Mouse (Mus musculus) macrophage (primary cell): ENCODE data around the gene Ncam2. TPM values are rescaled to one million over a fixed set of nuclear protein-coding genes. Genes with fewer than 3 reads are reported as not detected.

Experiments used
- H3K27ac ChIP-seq: fragments of 350-480 bp; formaldehyde crosslinking; 2 replicates; pipeline ENCODE4 v1.9.0; 2021
- H3K36me3 ChIP-seq: fragments of 350-480 bp; formaldehyde crosslinking; 2 replicates; pipeline ENCODE4 v1.9.0; 2021; ENCODE audit errors: inconsistent target
- H3K4me3 ChIP-seq: fragments of 350-480 bp; formaldehyde crosslinking; 2 replicates; pipeline ENCODE4 v1.9.0; 2021; ENCODE audit errors: inconsistent target
- H3K79me2 ChIP-seq: fragments of 350-480 bp; formaldehyde crosslinking; 2 replicates; pipeline ENCODE4 v1.9.0; 2021; ENCODE audit errors: inconsistent target
- WGBS: methylation state at CpG from one replicate; pipeline ENCODE4 v1.1.7; 2026; ENCODE audit warnings: inconsistent platforms; ENCODE audit not compliant: missing documents; 5-methylcytosine and 5-hydroxymethylcytosine counted together
- polyA plus RNA-seq: library from polyadenylated mRNA; stranded (reverse); fragments of 250-400 nt; gene quantifications from 3 replicates; pipeline ENCODE4 v1.2.4, GENCODE M21; 2018; ENCODE audit warnings: inconsistent platforms

Gene Ncam2
- polyA plus RNA-seq, 1 experiment from 2014 or later: 0.07 TPM

DNA sequence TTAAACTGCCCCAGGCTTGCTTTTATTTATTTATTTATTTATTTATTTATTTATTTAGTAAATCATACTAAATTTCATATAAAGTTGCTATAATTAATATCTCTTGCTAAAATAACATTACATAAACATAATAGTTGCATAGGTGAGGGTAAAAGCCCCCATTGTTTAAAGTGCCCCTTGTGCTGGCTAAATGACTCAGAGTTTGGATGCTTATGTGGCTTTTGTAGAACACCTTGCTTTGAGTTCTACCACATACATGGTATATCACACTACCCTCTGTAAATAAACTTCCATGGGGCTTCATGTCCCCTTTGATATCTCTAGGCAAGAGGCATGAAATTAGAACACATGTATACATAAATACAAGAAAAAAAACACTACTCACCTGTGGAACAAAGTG, 23.8 kb downstream of the Ncam2 start:
- H3K36me3 ChIP-seq: no peaks in the 10 kb centered on the region
- no peaks in the 10 kb centered on the region for H3K79me2 ChIP-seq
- no peak overlapping the region for H3K4me3 ChIP-seq
- H3K27ac ChIP-seq: no peak overlapping the region

DNA sequence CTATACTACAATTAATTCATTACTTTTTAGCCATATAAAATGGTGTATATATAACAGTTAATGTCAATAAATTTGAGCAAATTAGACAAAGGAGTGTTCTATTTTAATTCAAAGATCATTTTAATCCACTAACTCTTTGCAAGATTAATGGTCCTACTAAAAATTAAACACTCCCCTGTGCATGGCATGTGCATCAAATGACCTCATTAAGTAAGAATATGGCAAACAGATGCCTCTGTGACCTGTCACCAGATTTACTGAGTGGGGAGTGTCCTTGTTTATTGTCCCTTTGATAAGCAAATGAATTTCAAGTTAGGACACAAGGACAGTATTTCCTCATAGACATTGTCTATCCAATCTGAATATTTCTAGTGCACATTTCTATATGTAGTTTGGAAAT, 54.4 kb downstream of the Ncam2 start:
- Histone ChIP-seq H3K79me2 (no peaks in the 10 kb centered on the region), H3K4me3 (no peak overlapping the region), H3K27ac (no peak overlapping the region), H3K36me3 (no peaks in the 10 kb centered on the region)

DNA sequence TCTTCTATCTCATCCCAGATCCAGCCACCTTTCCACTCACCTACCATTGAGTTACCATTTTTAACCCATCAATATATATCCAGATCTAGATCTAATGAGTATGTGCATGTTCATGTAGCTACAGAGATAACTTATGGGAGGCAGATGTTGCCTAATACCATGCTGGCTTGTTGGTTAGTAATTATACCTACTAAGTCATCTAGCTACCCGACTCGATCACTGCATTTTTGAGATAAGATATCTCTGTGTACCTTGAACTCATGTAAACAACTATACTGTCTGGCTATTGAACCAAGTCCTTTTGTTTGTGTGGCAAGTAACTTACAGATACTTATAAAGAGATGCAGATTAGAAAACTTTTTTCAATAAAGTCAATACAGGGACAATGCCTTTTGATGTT, 59.9 kb downstream of the Ncam2 start:
- WGBS: 100% methylated on average over 2 of the region's 2 CpGs
- H3K36me3 ChIP-seq: no peaks in the 10 kb centered on the region
- no peak overlapping the region for H3K4me3 ChIP-seq
- H3K27ac ChIP-seq: no peak overlapping the region
- H3K79me2 ChIP-seq: no peaks in the 10 kb centered on the region

DNA sequence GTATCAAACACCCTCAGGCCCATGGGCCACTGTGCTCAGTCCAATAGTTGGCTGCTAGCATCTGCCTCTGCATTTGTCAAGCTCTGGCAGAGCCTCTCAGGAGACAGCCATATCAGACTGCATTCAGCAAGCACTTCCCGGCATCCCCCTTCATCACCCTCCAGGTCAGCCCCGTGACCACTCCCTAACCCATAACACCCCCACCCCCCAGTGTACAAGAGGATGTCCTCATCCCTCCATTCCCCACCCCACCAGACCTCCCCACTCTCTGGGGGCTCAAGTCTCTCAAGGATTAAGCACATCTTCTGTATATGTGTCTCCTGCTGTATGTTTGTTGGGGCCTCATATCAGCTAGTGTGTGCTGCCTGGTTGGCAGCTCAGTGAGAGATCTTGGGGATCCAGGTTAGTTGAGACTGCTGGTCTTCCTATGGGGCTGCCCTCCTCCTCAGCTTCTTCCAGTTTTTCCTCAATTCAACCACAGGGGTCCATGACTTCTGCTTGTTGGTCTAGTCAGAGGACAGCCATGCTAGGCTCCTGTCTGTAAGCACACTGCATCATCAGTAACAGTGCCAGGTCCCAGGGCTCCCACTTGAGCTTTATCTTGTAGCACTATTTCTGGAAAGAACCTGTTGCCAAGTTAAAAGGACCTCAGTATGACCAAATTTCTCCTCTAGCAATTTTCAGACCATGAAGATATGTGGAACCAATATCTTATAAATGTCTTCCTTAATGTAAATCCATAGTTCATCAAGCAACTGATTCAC, 73.3 kb downstream of the Ncam2 start:
- 96% methylated on average over 2 of the region's 2 CpGs for WGBS
- no peaks in the 10 kb centered on the region for H3K36me3 ChIP-seq
- H3K4me3 ChIP-seq: no peak overlapping the region
- no peak overlapping the region for H3K27ac ChIP-seq
- H3K79me2 ChIP-seq: no peaks in the 10 kb centered on the region

DNA sequence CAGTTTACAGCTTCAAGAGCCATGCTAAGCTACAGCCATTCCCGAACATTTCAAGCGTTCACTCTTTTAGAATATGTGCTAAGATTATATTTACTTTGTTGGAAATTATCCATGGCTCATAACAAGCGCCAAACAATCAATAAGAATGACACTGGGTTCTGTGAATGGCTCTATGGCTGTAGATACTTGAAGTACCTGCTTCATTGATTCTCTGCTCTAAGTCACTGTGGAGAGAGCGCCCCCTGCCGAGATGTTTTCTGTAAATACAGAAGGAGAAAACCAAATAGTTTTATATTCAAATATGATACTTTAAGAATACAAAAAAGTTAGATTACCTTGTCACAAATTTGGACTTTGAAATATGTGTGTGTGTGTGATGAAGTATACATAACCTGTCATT, 83.7 kb downstream of the Ncam2 start:
- no peaks in the 10 kb centered on the region for H3K79me2 ChIP-seq
- no peak overlapping the region for H3K4me3 ChIP-seq
- H3K36me3 ChIP-seq: no peaks in the 10 kb centered on the region
- H3K27ac ChIP-seq: no peak overlapping the region
- WGBS: 55% methylated on average over 5 of the region's 5 CpGs

DNA sequence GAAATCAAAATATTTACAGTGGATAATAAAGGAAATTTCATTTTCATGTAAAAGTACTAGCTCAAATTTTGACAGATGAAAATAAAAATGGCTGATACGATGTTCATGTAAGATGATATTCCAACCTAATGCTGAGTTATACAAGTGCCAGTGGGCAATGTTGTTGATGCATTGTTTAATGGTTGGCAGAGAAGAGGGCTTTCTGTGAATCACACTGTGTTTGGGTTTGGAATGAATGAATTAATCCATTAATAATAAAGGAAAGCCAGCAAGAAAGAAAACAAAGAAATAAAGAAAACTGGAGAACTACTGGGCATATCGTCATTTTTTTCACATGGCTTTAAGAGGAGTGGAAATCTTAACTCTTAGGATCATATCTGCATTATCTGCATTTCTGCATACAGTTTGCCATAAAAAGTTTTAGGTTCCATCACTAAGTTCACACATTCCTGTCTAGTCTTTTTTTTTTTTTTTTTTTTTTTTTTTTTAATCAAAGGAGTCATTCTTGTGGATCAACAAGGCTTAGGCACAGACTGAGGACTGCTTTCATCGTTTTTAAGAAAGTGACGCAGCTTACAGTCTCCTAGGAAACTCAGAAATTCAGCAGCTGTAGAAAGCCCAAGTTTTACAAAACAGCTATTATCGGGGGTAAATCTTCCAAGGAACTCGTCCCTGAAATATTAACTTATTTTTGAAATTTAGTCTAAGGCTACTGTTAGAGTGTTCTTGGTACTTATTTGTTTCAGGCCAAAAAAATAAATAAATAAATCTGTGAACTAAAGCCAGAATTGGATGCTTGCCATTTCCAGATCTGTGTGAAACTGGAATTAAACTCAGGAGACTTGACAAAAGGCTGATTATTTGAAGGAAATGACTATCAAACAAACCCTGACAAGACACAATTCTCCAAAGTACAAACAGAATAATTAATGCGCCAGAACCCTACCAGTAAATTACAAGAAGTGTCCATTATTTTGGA, 84.7 kb downstream of the Ncam2 start:
- no peaks in the 10 kb centered on the region for H3K36me3 ChIP-seq
- WGBS: 89% methylated on average over 7 of the region's 7 CpGs
- H3K4me3 ChIP-seq: no peak overlapping the region
- no peak overlapping the region for H3K27ac ChIP-seq
- H3K79me2 ChIP-seq: no peaks in the 10 kb centered on the region

DNA sequence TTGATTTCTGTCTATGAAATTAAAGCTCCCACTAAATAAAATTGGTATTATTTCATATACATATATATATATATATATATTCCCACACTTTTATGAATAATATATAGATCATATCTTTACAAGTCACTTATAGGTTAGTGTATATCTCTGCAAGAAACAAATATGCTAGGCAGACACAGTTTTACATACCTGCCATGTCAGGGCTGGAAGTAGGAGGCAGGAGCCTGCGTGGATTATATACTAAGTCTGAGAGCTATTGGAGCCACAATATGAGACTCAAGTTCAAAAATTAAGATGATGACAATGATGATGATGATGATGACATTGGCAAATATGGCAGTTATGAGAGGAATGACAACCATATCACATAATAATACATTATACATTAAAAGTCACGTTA, 85.4 kb downstream of the Ncam2 start:
- no peak overlapping the region for H3K27ac ChIP-seq
- H3K36me3 ChIP-seq: no peaks in the 10 kb centered on the region
- 100% methylated on average over 2 of the region's 2 CpGs for WGBS
- no peak overlapping the region for H3K4me3 ChIP-seq
- H3K79me2 ChIP-seq: no peaks in the 10 kb centered on the region

DNA sequence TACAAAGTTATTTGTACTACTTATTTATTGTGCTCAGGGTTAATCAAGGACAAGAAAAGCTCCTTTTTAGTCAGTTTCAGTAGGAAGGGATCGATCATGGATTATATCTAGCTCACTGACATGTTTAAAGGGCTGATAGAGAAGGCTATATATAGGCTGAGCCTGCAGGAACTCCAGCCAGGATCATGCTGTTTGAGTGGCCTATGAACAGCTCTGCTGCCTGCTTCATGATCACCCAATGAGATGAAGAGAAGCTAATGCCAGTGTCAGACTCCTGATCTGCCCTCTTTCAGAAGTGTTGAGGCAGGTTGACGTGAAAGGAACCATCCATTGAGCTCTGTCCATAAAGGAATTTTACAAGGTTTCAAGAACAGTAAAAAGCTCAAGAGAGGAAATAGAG, 103.3 kb downstream of the Ncam2 start:
- Histone ChIP-seq H3K4me3 (no peak overlapping the region), H3K27ac (no peak overlapping the region)
- 76% methylated on average over 2 of the region's 2 CpGs for WGBS

DNA sequence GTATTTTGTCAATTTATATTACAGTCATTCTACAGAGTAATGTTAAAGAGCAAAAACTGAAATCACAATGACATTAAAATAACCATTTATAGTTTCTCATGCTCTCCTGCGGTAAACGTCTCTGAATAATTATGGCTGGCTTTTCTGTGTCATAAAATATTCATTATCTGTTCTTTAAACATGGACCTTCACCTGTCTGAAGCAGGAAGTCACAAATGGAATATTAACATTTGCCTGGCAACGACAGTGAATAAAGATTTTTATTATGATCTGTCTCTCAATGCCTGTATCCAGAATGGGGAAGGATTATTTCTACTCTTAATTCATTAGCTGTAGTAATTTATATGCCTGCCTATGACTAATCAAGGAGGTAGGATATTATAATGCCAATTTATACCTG, 108.7 kb downstream of the Ncam2 start:
- 84% methylated on average over 3 of the region's 3 CpGs for WGBS
- H3K79me2 ChIP-seq: no peaks in the 10 kb centered on the region
- no peaks in the 10 kb centered on the region for H3K36me3 ChIP-seq
- no peak overlapping the region for H3K27ac ChIP-seq
- H3K4me3 ChIP-seq: no peak overlapping the region

More for the DNA sequence above, 103.3 kb downstream of the Ncam2 start:
- Histone ChIP-seq H3K36me3 (no peaks in the 10 kb centered on the region), H3K79me2 (no peaks in the 10 kb centered on the region)

DNA sequence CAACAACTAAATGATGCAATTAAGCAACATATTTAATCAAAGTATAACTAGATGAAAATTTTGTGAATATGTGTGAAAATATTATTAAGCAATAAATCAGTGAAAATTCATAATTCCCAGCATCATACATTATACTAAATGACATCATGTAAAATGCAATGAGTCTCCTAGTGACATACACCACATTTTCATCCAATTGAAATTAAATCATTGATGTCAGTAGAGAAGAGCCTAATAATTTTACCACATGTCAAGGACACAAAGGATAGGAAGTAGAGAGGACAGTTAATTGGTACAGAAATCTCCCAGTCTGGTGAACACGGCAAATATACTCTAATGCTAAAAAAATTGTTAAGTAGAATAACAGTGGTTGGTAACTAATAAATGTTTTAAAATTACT, 118.5 kb downstream of the Ncam2 start:
- H3K27ac ChIP-seq: no peak overlapping the region
- H3K36me3 ChIP-seq: no peaks in the 10 kb centered on the region
- no peaks in the 10 kb centered on the region for H3K79me2 ChIP-seq
- H3K4me3 ChIP-seq: no peak overlapping the region
- 100% methylated on average over 1 of the region's 1 CpGs for WGBS

DNA sequence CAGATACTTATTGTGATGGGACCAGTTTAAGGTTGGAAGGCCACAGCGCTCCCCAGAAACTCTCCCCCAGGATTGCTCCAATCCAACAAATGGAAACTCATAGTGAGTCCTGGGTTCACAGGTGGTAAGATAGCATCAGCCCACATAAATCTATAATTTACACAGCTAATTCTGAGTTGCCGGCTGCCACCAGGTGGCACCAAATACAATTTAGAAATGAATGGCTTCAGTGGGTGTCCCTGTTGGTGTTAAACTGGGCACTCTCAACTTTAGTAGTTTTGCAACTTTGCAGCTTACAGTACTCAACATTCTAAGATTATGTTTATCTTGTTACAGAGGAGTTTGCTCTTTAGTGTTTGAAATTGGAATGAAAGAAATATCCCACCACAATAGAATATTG, 130.0 kb downstream of the Ncam2 start:
- Histone ChIP-seq H3K79me2 (no peaks in the 10 kb centered on the region), H3K36me3 (no peaks in the 10 kb centered on the region), H3K27ac (no peak overlapping the region), H3K4me3 (no peak overlapping the region)
- WGBS: 9% methylated on average over 2 of the region's 2 CpGs

DNA sequence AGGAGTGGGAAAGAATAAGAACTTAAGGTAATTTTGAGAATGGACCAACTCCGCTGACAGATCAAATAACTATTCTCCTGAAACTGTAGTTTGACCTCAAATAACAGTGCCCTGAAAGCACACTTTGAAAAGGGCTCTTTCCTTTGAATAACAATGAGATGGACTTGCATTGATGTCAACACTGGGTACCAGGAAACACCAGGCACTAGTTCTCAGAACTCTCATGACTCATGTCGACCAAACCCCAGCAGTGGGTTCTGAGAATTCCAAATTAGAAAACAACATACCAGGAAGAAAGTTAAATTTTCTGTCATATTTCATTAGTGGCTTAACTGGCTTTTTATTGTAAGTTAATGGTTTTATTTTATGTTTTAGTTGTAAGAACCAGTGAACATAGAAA, 165.4 kb downstream of the Ncam2 start:
- 43% methylated on average over 2 of the region's 2 CpGs for WGBS
- Histone ChIP-seq H3K4me3 (no peak overlapping the region), H3K27ac (no peak overlapping the region)

DNA sequence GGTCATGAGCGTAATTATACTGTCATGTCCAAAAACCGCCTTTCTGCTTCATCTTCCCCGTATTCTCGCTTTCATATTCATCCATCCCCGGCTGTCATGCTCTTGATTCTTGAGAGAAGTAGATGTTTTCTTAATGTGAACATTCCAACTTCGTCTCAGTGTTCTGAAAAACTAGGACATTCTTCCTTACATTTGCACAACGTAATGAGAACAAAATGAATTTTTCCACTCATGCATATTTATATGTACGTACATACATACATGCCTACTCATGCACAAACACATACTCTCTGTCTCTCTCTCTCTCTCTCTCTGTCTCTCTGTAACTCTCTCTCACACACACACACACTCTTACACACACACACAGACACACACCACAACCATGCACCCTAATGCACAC, 173.7 kb downstream of the Ncam2 start:
- Histone ChIP-seq H3K79me2 (no peaks in the 10 kb centered on the region), H3K4me3 (no peak overlapping the region), H3K36me3 (no peaks in the 10 kb centered on the region), H3K27ac (no peak overlapping the region)
- 97% methylated on average over 8 of the region's 8 CpGs for WGBS

More for the DNA sequence above, 165.4 kb downstream of the Ncam2 start:
- H3K36me3 ChIP-seq: no peaks in the 10 kb centered on the region
- H3K79me2 ChIP-seq: no peaks in the 10 kb centered on the region

DNA sequence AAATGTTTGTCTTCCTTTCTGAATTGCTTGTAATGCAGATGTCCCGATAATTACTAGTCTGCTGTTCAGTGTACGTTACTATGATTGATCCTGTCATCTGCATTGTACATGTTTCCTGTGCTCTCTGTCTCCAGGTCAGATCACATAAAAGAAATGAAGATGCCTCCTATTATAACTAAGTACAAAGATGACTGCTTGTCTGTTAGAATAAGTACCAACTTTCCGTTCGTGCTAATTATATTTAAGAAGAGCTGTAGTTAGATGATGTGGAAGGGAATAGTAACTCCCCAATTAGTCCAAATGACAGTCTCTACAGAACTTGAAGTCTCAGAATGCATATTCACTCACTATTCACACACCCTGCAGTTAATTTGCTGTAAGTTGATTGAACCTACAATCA, 179.9 kb downstream of the Ncam2 start:
- Histone ChIP-seq H3K36me3 (no peaks in the 10 kb centered on the region), H3K79me2 (no peaks in the 10 kb centered on the region), H3K27ac (no peak overlapping the region), H3K4me3 (no peak overlapping the region)
- WGBS: 97% methylated on average over 4 of the region's 4 CpGs

DNA sequence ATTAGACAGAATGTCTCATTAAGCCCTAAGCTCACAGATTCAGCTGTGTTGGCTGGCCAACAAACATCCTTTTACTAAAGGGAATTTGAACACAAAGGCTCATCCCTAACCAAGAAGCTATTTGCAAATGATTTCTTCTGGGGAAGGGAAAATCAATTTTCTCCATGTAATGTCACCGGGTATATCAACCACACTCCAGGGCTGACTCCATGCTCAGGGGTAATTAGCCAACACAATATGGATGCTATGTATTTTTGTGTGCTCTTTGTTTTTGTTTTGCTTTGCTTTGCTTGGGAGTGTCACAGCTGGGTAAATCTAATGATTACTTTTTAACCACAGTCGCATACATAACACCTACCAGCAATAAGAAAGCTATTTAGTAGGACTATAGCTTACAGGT, 188.1 kb downstream of the Ncam2 start:
- Histone ChIP-seq H3K4me3 (no peak overlapping the region), H3K36me3 (no peaks in the 10 kb centered on the region), H3K79me2 (no peaks in the 10 kb centered on the region), H3K27ac (no peak overlapping the region)
- WGBS: 90% methylated on average over 2 of the region's 2 CpGs
